Mouse (Mus musculus) embryo, embryonic 10 days (tissue): Measurements from ENCODE around the gene Prdm10.

ENCODE experiments used
- DNase-seq: peaks from one replicate; pipeline ENCODE4 v3.0.0-alpha.2; 2015; ENCODE audit warnings: low spot score

Gene Prdm10

GRCm38 (mm10) chr9:31354051-31354450, 73.7 kb downstream of the Prdm10 start:
- DNase-seq: no peak

DNA sequence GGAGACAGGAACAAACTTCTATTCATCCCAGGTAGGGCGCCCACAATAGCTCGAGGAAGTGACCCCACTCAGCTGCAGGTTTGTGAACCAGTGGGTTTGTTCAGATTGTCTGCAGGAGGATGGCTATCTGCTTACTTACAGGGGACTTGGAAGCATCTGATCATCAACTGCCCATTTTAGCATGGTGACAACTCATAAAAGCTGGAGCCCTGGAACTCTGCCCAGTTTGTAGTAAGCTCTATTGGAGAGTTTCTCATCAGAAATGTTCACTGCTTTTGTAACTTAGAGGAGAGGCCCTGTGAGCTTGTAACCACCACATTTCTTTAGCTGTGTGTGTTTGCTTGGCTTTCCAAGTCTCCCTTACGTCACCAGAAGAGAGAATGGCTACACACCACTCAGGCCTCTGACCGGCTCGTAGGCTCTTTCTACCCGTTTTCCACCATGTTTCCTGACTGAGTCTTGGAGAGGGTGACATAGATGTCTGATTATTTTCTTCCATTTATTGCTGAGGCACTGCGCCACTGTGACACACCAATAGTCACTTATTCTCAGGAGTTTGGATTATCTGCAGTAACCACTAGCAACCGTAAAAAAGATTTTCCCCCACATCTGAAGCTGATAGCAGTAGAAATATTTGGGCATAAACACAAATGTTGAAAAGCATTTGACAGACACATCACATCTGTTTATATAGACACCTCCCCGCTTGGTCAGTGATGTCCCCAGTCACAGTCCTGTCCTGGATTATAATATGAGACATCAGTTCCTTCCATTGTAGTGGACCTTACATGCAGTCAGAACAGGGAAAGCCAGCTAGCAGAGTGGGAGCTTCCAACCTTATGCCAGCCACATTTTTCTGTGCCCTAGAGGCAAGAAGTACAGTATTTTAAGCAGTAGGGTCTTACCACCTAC, 83.6 kb downstream of the Prdm10 start:
- no peak for DNase-seq

DNA sequence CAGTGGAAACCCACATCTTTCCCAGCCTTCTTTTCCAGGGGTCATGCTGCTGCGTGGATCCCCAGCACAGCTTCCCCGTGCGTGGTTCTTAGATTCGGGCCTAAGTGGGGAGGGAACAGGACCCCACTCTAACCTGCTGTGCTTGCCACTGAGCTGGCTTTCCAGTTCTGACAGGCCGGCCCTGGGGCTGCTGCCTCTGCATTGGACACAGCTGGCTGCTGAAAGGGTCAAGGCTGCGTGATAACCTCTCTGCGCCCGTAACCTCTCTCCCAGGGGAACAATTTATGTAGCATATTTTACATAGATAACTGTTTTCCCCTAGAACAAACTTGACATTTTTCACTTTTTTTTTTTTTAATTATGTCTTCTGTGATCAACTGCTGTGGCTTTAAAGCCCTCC, 84.7 kb downstream of the Prdm10 start:
- DNase-seq: no peak

DNA sequence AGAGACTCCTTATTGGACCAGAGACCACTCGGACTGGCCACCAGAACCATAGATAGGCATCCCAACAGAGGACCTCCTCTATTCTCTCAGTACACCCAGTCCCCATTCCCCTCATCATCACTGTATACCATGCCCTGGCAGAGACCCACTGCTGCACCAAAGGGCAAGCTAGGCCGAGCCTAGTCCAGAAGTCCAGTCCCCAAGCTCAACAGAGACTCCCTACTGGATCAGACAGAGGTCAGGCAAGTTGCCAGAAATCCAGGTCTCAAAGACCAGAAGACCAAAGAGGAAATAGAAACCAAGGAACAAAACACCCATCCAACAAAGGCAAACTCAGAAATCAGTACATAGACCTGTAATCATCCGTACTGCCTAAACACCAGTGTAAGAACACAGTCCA, 91.4 kb downstream of the Prdm10 start:
- DNase-seq: no peak

DNA sequence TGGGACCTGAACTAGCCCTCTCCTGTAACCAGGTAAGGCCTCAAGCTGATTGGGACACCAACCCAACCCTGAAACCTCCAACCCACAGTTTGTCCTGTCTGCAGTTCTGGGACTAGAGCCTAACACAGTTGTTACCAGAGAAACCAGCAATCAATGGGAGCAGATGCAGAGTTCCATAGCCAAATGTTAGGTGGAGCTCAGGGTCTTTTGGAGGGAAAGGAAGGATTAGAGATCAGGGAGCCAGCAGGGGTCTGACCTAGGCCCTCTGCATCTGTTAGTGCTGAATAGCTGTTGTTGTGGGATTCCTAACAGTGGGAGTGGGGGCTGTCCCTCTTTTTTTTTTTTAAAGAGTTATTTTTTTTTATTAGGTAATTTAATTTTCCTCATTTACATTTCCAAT, 96.3 kb downstream of the Prdm10 start:
- no peak for DNase-seq

DNA sequence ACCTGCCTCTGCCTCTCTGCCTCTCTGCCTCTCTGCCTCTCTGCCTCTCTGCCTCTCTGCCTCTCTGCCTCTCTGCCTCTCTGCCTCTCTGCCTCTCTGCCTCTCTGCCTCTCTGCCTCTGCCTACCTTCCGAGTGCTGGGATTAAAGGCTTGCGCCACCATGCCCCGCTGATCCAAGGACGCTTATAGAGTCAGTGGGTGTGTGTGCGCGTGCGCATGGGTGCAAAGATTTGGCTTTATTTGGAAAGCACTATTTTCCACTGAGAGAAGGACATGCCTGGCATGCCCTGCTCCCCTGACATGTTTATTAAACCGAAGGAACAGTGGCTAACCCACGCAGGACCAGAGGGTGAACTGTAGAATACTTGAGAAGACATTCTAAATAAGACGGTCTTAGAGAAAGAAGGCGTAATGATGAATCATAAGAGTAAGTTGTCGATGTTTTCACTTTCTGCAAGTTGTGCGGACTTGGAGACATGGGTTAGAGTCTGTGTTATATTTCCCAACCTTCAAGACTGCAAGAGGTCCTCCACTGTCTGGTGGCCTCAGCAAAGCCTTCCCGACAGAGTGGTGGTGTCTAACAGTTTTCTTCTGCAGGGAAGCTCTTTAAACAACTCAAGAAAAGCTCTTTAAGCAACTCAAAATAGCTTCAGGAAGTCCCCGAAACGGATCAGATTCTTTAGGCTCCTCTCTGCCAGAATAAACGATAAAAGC, 104.6 kb downstream of the Prdm10 start:
- no peak for DNase-seq

DNA sequence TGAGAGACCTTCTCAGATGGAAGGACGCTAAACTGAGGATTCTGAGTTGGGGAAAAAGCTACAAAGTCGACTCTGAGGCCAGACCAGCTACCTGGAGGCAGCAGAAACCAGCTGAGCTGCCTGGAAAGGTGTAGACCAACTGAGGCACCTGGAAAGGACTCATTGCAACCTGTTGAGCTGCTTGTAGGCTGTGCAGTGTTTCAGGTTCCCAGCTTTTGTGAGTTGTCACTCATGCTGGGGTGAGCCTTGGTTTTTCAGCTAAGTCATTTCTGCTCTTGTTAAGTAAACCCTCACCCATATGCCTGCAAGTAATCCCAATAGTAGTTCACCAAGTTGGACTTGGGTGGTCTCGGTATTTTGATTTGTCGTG, 105.1 kb downstream of the Prdm10 start:
- no peak for DNase-seq

DNA sequence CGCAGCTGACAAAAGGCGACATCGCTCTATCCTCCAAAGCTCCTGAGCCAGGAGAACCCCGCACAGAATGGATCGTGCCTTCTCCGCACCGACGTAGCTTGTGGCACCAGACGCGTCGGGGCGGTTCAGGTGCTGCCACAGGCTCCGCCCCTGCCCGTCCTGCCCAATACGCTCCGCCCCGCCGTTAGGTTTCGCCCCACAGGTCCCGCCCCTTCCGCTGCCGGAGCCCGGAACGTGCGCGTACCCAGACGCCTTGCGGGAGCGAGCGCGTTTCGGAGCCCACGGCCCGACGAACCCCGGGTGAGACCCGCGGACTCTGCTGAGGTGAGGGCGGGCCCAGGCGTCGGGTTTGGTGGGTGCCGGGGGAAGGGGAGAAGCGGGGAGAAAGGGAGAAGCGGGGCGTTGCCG, 105.6 kb downstream of the Prdm10 start, which contains the start of gene Nfrkb:
Gene Nfrkb, plus strand, starts transcription at position 246 of the 408 bp plus-strand sequence.
- DNase-seq: peak; percentile 98

DNA sequence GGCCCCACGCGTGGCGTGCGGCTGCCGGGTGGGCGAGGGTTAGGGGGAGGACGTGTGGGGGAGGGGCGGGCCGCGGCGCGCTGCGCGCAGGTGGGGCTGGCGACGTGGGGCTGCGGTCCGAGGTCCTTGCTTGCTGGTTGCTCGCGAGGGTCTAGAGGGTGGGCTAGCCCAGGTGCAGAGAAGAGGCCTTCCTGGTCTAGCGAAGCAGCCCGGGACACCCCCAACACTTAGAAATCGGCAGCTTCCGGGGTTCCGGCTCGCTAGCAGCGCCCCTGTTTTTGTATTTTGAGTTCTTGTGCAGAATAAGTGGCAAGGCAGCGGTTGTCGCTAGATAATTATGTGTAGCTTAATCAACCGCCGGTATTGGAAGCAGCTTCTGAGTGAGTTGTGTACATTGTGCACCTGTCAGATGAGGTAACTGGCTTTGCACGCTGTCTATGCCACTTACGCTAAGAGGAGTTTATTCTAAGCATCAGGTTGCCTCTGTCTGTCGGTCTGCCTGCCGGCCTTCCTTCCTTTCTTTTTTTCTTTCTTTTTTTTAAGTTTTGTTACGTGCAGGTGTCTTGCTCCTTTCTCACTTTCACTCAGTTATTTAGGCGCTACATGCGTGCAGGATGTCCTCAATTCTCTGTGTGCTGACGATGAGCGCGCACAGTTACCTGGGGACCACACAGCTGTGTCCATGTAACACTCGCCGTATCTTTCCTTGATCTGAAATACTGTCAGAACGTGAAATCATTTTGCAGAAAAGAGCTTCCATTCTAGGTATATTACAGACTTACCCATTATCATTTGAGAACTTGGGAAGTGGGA, 106.2 kb downstream of the Prdm10 start:
- peak; percentile 22 for DNase-seq

DNA sequence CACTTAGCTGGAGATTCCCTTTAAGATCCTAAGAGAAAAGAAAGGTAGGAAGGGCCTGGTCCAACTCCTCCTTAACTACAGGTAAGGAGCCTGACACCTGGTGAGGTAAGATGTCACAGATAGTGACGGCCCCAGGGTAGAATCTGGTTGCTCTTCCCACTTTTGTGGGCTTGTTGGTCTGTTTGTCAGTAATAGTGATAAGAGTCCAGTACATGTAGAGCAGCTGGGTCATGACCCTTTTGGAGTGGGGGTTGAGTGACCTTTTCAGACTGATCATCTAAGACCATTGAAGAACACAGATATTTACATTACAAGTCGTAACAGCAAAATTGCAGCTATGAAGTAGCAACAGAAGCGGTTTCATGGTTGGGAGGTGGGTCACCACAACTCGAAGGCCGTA, 106.9 kb downstream of the Prdm10 start:
- DNase-seq: no peak

- DNase-seq: peak; percentile 78
These were observed 120.1 kb downstream of the Prdm10 start for GRCm38 (mm10) chr9:31400441-31400840.

DNA sequence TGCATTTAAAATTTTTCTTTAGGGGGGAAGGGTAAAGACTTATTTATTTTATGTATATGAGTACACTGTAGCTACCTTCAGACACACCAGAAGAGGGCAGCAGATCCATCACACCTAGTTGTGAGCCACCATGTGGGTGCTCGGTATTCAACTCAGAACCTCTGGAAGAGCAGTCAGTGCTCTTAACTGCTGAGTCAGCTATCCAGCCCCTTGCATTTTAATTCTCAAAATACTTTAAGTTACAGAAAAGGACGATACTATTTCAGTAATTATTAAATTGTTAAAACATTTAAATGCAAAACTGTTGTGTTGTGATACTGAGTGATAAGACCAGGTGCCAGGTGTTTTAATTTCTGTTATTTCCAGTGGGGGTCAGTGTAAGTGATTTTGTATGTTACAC, 124.0 kb downstream of the Prdm10 start:
- no peak for DNase-seq

DNA sequence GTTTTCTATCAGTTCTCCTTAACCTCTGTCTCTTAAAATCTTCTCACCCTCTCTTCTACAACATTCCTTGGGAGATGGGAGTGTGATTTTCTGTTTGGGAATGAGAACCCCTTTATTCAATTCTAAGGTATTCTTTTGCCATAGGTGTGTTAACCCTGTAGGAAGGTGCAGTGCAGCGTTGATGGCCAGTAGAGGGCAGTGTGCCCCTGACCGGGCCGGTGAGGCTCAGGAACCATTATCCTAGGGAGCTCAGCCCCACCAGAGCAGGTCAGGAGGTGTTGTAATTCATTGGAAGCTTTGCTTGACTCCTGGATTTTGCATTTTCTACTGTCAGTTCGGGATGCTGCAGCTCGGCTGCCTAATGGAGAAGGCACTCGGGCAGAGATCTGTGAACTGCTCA, 124.9 kb downstream of the Prdm10 start:
- peak; percentile 48 for DNase-seq

DNA sequence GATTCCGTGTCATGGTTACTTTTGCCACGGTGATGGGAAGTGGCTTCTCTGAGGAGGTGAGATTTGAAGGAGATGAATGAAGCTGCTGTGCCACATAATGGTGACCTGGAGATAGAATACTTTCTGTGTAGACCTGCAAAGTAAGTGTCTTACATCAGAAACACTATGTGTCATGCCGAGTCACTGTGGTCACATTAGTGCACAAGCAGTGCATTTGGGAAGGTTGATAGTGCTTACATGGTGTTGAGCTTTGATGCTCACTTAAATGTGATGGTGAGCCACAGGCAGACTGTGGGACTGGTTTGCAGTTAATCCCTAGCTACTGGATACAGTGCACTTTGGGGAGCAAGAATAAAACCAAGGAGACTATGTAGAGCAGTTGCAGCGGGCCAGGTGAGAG, 131.8 kb downstream of the Prdm10 start:
- no peak for DNase-seq

GRCm38 (mm10) chr9:31418821-31419220, 138.5 kb downstream of the Prdm10 start:
- DNase-seq: no peak

- DNase-seq: no peak
These were observed 141.8 kb downstream of the Prdm10 start for GRCm38 (mm10) chr9:31422143-31422542.

DNA sequence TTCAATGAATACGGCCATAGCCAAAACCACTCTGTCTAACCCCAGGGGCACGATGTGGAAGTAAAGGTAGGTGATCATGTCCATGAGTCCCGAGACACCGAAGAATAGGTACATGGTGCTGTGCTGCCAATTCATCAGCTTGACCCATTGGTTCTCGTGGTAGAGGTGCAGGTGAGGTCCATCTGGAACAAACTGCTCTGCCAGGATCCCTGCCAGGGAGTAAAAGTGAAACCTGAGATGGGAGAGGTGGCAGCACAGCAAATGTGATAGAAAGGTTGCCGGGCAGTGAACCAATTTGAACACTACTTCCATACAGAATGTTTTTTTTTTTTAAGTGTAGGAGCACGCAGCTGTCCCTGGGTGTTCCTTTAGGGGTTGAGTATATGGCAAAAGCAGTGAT, 148.6 kb downstream of the Prdm10 start:
- no peak for DNase-seq

DNA sequence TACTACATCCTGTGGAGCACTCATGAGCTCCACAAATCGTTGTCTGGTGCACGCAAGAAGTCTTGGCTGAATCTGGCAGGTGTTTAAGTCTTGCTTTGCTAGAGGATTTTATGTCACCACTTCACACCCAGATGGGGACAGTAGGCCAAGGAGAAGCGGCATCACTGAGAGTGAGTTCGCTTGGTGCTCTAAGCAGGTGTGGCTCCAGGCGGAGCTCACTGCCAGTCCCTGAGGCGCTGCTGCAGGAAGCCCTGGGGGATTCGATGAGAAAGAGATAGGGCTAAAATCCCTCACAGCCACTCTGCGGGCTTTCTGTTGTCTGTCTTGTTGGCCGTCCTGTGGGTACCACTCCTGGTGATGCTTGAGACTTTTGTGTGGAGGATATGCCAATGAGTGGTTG, 149.7 kb downstream of the Prdm10 start:
- DNase-seq: no peak
